Mouse (Mus musculus) ovary, adult 10 weeks (tissue): Measurements from ENCODE around the gene Ptpn18. TPM values are rescaled to one million over a fixed set of nuclear protein-coding genes. Genes with fewer than 3 reads are reported as not detected.

Experiments used
- polyA plus RNA-seq: library from polyadenylated mRNA; stranded (reverse); fragments of 350-450 nt; fragmentation: Illumina TruSeq; extraction: RNeasy Lipid Tissue Mini Kit (QIAGEN cat#74804); gene quantifications from one replicate; pipeline ENCODE4 v1.2.3, GENCODE M21; 2014

The Ptpn18 gene
- not detected for polyA plus RNA-seq

DNA sequence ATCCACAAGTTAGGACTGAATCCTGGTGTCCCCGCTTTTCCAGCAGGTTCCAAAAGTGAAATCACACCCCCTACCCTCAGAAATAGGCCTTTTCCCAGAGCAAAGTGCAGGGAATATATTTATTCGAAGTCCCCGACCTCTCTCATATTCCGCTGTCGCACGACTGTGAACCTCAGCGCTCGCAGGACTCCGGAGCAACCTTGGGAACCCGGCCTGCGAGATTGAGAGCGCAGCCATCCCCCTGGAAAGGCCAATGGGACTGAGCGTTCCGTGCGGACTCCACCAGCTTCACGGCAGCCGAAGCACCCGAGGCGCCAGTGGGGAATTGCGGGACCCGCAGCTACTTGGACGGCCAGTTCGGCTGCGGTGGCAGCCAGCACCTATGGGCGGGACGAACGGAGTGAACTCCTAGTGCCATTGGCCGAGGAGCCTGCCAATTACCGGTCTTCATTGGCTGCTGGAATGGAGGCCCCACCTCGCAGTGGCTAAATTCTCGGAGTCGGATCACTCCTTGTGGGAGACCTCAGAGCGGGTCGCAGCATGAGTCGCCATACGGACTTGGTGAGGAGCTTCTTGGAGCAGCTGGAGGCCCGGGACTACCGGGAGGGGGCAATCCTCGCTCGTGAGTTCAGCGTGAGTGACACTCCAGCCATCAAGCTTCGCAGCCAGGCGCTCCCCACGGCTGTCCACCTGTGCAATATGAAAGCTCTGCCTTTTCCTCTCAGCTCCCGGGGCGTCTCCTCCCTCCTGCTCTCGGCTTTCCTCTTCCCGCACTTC is at the start of gene Ptpn18:
Gene Ptpn18 (plus strand): TSS at position 479 of the 777 bp plus-strand sequence.

DNA sequence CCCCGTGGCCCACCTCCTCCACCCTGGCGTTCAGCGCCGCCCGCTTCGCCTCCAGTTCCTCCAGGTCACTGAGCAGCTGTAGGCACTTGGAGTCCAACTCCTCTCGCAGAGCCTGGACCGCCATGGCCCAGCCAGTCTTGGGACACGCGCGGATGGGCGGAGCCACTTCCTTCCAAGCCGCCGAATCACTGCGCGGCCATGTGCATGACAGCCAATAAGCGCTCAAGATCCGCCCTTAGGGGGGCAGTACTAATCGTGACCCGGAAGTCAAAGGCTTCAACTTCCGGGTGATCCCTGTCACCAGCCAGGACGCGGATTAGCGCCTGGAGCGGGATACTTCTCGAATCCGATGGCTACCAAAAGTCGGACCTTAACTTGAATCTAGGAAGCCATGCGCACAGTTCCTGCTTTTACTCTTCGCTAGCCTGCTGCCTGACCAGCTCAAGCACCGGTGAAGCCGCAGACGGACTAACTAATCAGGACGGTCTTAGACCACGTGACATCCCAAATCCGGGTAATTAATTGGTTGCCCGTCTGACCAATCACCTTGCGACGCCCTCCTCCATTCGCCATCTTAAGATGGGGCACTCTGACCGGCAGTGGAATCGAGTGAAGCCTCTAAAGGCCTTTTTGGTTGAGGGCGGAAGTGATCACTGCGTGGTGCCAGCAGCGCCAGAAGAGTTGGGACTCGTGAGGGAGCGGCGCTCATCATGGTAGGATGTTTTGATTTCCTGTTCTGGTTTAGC is 20.2 kb upstream of the Ptpn18 start, which contains the start of the genes Ccdc115 and Imp4:
Gene Ccdc115 (minus strand): TSS at position 458 of the 746 bp plus-strand sequence.
Gene Imp4 (plus strand): TSS at position 637 of the 746 bp plus-strand sequence.

Other genes with a start within 250 kb of the Ptpn18 start
- gene Ccdc115, start 20.1 kb upstream of the Ptpn18 start, polyA plus RNA-seq: 18.3 TPM
- gene Imp4, start 19.9 kb upstream of the Ptpn18 start, polyA plus RNA-seq: 17.6 TPM
- not detected for gene Prss39, start 38.6 kb downstream of the Ptpn18 start, polyA plus RNA-seq
- gene Cfc1, start 75.9 kb downstream of the Ptpn18 start, polyA plus RNA-seq: not detected
- gene Prss40, start 101.2 kb downstream of the Ptpn18 start, polyA plus RNA-seq: not detected
- gene Amer3, start 119.9 kb downstream of the Ptpn18 start, polyA plus RNA-seq: not detected